Mouse (Mus musculus) Patski (cell line): ENCODE data around the gene Gm17349. TPM values are rescaled to one million over a fixed set of nuclear protein-coding genes. Genes with fewer than 3 reads are reported as not detected.

Source experiments
- ATAC-seq: fragments of 100-300 bp; one replicate; pipeline ENCODE4 v1.8.0; 2021
- CTCF ChIA-PET: fragments of 350-600 bp; sonication (Branson Sonifier 250); formaldehyde crosslinking; loops from one replicate; lab custom pipeline; 2022; ENCODE audit warnings: inconsistent platforms; lab: Charles Lee
- POLR2A ChIA-PET: fragments of 350-600 bp; sonication (Branson Sonifier 250); formaldehyde crosslinking; loops from one replicate; lab custom pipeline; 2022; ENCODE audit warnings: antibody characterized with exemption, inconsistent platforms; lab: Charles Lee
- DNase-seq: peaks from one replicate; pipeline ENCODE4 v3.0.0-alpha.2; 2011; ENCODE audit warnings: low read depth, low spot score
- H3K27me3 ChIP-seq: fragments of 371-371 bp; one replicate; pipeline ENCODE4 v1.5.1; 2021
- CTCF ChIP-seq: fragments of 100-300 bp; IDR thresholded peaks from one replicate; pipeline ENCODE4 v1.5.1; 2021
- in situ Hi-C: fragments of 300-500 bp; cut with MboI; formaldehyde crosslinking; loops from 3 replicates; pipeline ENCODE4 v1.11.1; 2018; ENCODE audit warnings: low pct_unique_long_range_greater_than_20kb, mixed read lengths
- polyA plus RNA-seq: library from polyadenylated mRNA; unstranded; gene quantifications from one replicate; pipeline ENCODE4 v1.2.3, GENCODE M21; 2021

Gm17349 gene
- polyA plus RNA-seq, result not detected

- in situ Hi-C loops, result no loop called here
Measured at GRCm38 (mm10) chr15:99705440-99706048, at the start of gene Gm17349. Gm17349 (minus strand) TSS chr15:99705490.

GRCm38 (mm10) chr15:99754204-99754603, 48.9 kb upstream of the Gm17349 start:
- TF ChIP-seq CTCF, result no peak
- H3K27me3 ChIP-seq, result no peaks in the 10 kb centered on the region
- DNase-seq (no peak), ATAC-seq (no peak)
- CTCF ChIA-PET, result interaction anchor here (0.9 kb wide), 1 partner anchor 15 kb away, joined by 3 read pairs; no protein-coding TSS in a partner anchor
- POLR2A ChIA-PET, result no interaction called here
- in situ Hi-C loops, result no loop called here

More at GRCm38 (mm10) chr15:99705440-99706048, at the start of gene Gm17349:
- ATAC-seq (peak; percentile 46), DNase-seq (peak; percentile 24)
- CTCF ChIA-PET, result interaction anchor here (0.8 to 2.7 kb wide), 10 partner anchors 10 to 199 kb away, joined by 3 to 22 read pairs (median 3); partner anchors contain the start of gene Cox14
- POLR2A ChIA-PET, result no interaction called here
- no peak for TF ChIP-seq CTCF
- H3K27me3 ChIP-seq, result no peaks in the 10 kb centered on the region

- POLR2A ChIA-PET, result interaction anchor here (1.6 kb wide), 1 partner anchor 36 kb away, joined by 3 read pairs; no protein-coding TSS in a partner anchor
Measured at GRCm38 (mm10) chr15:99740229-99740628, 34.9 kb upstream of the Gm17349 start.

GRCm38 (mm10) chr15:99736675-99737074, 31.4 kb upstream of the Gm17349 start:
- ATAC-seq, result no peak
- in situ Hi-C loops, result no loop called here
- ChIA-PET CTCF (interaction anchor here (0.9 to 1.7 kb wide), 2 partner anchors 12 kb away, joined by 3 read pairs; partner anchors contain the start of gene Cox14), POLR2A (no interaction called here)
- DNase-seq, result no peak
- no peak for TF ChIP-seq CTCF
- no peaks in the 10 kb centered on the region for H3K27me3 ChIP-seq

More at GRCm38 (mm10) chr15:99740229-99740628, 34.9 kb upstream of the Gm17349 start:
- ATAC-seq (no peak), DNase-seq (no peak)
- H3K27me3 ChIP-seq, result no peaks in the 10 kb centered on the region
- TF ChIP-seq CTCF, result no peak
- CTCF ChIA-PET, result interaction anchor here (0.7 kb wide), 1 partner anchor 64 kb away, joined by 3 read pairs; no protein-coding TSS in a partner anchor
- in situ Hi-C loops, result no loop called here

- ChIA-PET POLR2A (no interaction called here), CTCF (no interaction called here)
- DNase-seq (no peak), ATAC-seq (no peak)
- TF ChIP-seq CTCF, result no peak
- no peaks in the 10 kb centered on the region for H3K27me3 ChIP-seq
- in situ Hi-C loops, result no loop called here
Measured at GRCm38 (mm10) chr15:99735631-99736030, 30.3 kb upstream of the Gm17349 start.

GRCm38 (mm10) chr15:99733186-99733585, 27.9 kb upstream of the Gm17349 start:
- no peaks in the 10 kb centered on the region for H3K27me3 ChIP-seq
- no peak for DNase-seq
- no peak for ATAC-seq
- POLR2A ChIA-PET, result no interaction called here
- in situ Hi-C loops, result no loop called here
- CTCF ChIA-PET, result interaction anchor here (1.5 kb wide), 1 partner anchor 9 kb away, joined by 3 read pairs; no protein-coding TSS in a partner anchor
- no peak for TF ChIP-seq CTCF

GRCm38 (mm10) chr15:99731678-99732077, 26.4 kb upstream of the Gm17349 start:
- ATAC-seq (no peak), DNase-seq (no peak)
- ChIA-PET POLR2A (no interaction called here), CTCF (interaction anchor here (1.2 kb wide), 1 partner anchor 26 kb away, joined by 4 read pairs; the partner anchor contains the start of gene Gm17349)
- in situ Hi-C loops, result no loop called here
- no peaks in the 10 kb centered on the region for H3K27me3 ChIP-seq
- no peak for TF ChIP-seq CTCF

GRCm38 (mm10) chr15:99731167-99731566, 25.9 kb upstream of the Gm17349 start:
- in situ Hi-C loops, result no loop called here
- POLR2A ChIA-PET, result no interaction called here
- no peak for TF ChIP-seq CTCF

GRCm38 (mm10) chr15:99729056-99729783, 23.9 kb upstream of the Gm17349 start:
- DNase-seq (no peak), ATAC-seq (no peak)
- TF ChIP-seq CTCF, result no peak
- CTCF ChIA-PET, result no interaction called here
- no peaks in the 10 kb centered on the region for H3K27me3 ChIP-seq
- in situ Hi-C loops, result loop anchor here (5.0 kb wide), 1 partner anchor 43 kb away; the partner anchor contains the start of gene Cers5
- POLR2A ChIA-PET, result interaction anchor here (0.6 kb wide), 1 partner anchor 16 kb away, joined by 3 read pairs; no protein-coding TSS in a partner anchor

More at GRCm38 (mm10) chr15:99731167-99731566, 25.9 kb upstream of the Gm17349 start:
- ATAC-seq (no peak), DNase-seq (no peak)
- CTCF ChIA-PET, result interaction anchor here (1.2 kb wide), 1 partner anchor 25 kb away, joined by 4 read pairs; the partner anchor contains the start of gene Gm17349
- no peaks in the 10 kb centered on the region for H3K27me3 ChIP-seq

- no peaks in the 10 kb centered on the region for H3K27me3 ChIP-seq
- ChIA-PET CTCF (no interaction called here), POLR2A (interaction anchor here (0.6 to 1.4 kb wide), 3 partner anchors 10 to 17 kb away, joined by 3 to 5 read pairs (median 3); no protein-coding TSS in a partner anchor)
- TF ChIP-seq CTCF, result no peak
- in situ Hi-C loops, result loop anchor here (5.0 kb wide), 1 partner anchor 44 kb away; the partner anchor contains the start of gene Cers5
- ATAC-seq, result no peak
- DNase-seq, result no peak
Measured at GRCm38 (mm10) chr15:99728211-99728610, 22.9 kb upstream of the Gm17349 start.
